Mouse (Mus musculus) liver, embryonic 14.5 days (tissue): Measurements from ENCODE around the gene Hist1h3f.
A peak's percentile ranks its signal among the peaks of the same experiment; 100 is the strongest.

Experiments
- CTCF ChIP-seq: IDR thresholded peaks from 2 replicates; pipeline ENCODE4 v1.5.1; 2016; ENCODE audit warnings: antibody characterized with exemption, low read depth, control low read depth
- EP300 ChIP-seq: IDR thresholded peaks from 2 replicates; pipeline ENCODE4 v1.6.1; 2016; ENCODE audit warnings: antibody characterized with exemption, low read depth

DNA sequence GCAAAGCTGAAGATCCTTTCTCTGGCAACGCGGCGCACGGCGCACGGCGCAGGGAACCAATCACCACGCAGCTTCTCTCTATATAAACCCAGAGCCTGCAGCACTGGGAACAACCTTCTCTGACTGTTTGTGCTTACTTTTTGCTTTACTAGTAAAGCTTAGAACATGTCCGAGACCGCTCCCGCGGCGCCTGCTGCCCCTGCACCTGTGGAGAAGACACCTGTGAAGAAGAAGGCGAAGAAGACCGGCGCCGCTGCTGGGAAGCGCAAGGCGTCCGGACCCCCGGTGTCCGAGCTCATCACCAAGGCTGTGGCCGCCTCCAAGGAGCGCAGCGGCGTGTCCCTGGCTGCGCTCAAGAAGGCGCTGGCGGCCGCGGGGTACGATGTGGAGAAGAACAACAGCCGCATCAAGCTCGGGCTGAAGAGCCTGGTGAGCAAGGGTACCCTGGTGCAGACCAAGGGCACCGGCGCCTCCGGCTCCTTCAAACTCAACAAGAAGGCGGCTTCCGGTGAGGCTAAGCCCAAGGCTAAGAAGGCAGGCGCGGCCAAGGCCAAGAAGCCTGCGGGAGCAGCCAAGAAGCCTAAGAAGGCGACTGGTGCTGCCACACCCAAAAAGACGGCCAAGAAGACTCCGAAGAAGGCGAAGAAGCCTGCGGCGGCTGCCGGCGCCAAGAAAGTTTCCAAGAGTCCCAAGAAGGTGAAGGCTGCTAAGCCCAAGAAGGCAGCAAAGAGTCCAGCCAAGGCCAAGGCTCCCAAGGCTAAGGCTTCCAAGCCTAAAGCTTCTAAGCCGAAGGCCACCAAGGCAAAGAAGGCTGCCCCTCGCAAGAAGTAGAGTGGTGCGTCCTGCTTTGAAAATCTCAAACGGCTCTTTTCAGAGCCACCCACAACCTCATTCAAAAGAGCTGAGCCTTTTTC is 11.3 kb downstream of the Hist1h3f start:
- TF ChIP-seq CTCF (no peak), EP300 (peak; percentile 79)
